Comparison of ENCODE assay signal across 24 mouse cellular contexts in genomic region chr10:108652066-108652465, GRCm38 (mm10). TPM values are rescaled to one million over a fixed set of nuclear protein-coding genes. Genes with fewer than 3 reads are reported as not detected.
DNase-seq lines count a peak whose midpoint lies in the region.
"Had no signal": no experiment of that assay in that cellular context is flagged by ENCODE, and none has a peak within 500 bp of the region (broad histone marks: within the 10 kb centered on the region; RNA-seq: fewer than 3 reads in every experiment).

No protein-coding gene starts in this region.

- intact Hi-C loops in left cerebral cortex, postnatal 4 days (cut with DNase I) = no loop called here

- peak; percentile 24 for DNase-seq in left cerebral cortex, postnatal 4 days
- DNase-seq in left cerebral cortex, adult 11 months (ENCODE audit: low spot score) = no peak
- DNase-seq in cerebellum, adult 18-20 months = peak; percentile 54 to 55
- DNase-seq in cerebellum, adult 9-10 months = peak; percentile 63
- DNase-seq in cerebellum, postnatal 36 days = peak; percentile 43 to 47
- no peak for DNase-seq in lung, postnatal 10 days
- DNase-seq in adrenal gland, adult (ENCODE audit: inconsistent age in 2 of 2, low spot score in 1 of 2) = no peak
- DNase-seq: adrenal gland, adult 8-10 months; B cell, adult 2 months; forebrain, postnatal 0 days; heart, adult 2 months; heart, postnatal 4 days; kidney, postnatal 25 days; layer of hippocampus, postnatal 36 days; liver, postnatal 0 days; right cerebral cortex, postnatal 4 days; thymus, adult 18-20 months; thymus, postnatal 36 days had no signal

RNA-seq across cellular contexts. Expression of gene Gm5136, which starts 47.9 kb away (rescaled TPM):
- total RNA-seq in left cerebral cortex, postnatal 4 days (2021) = 1 to 10 TPM; 2.4 to 2.6 TPM
- total RNA-seq: adrenal gland, postnatal 4 days; common myeloid progenitor, adult 5-6 weeks; gastrocnemius, adult 8-10 months; gastrocnemius, postnatal 4 days; heart, adult 2 months; heart, postnatal 4 days; megakaryocyte-erythroid progenitor cell, adult 5-6 weeks; monocyte, adult 5-6 weeks had no signal

Comparison
In these comparisons a context has a peak if more than half of its experiments do, and no peak if none do; other contexts are left out.
1. DNase-seq: peak in left cerebral cortex, postnatal 4 days (single experiment), cerebellum, adult 18-20 months (2 of 2), cerebellum, adult 9-10 months (single experiment) and cerebellum, postnatal 36 days (2 of 2); none in left cerebral cortex, adult 11 months (single experiment), lung, postnatal 10 days (single experiment) and adrenal gland, adult (0 of 2).